Mouse (Mus musculus) urinary bladder, postnatal 36 days (tissue): ENCODE measurements around the gene Nln.

Experiments
- DNase-seq, 2 experiments: peaks; one replicate each; pipeline ENCODE4 v3.0.0; 2022; ENCODE audit warnings: low spot score in 2 of 2, mixed read lengths in 1 of 2

The Nln gene

DNA sequence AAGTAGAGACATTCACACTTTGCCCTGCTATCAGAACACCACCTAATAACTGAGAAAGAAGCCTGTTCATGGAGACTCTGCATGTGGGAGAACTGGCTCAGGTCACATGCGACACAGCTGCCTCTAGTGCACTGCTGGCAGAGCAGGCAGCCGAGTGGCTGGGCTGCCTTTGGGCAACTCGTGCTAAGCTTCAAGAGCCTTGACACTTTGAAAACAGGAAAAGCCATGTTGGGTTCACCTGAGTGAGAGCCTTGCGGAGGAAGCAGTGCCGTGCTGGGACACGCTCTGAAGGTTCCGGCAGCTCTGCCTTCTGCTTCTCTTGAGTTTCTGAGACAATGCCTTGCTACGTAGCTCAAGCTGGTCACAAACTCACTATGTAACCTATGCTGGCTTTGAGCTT, 66.7 kb downstream of the Nln start:
- no peak for DNase-seq

- no peak for DNase-seq
These were observed 67.9 kb downstream of the Nln start for GRCm38 (mm10) chr13:104041481-104041880.

GRCm38 (mm10) chr13:104040950-104041349, 68.5 kb downstream of the Nln start:
- no peak for DNase-seq

GRCm38 (mm10) chr13:104039861-104040260, 69.6 kb downstream of the Nln start:
- no peak for DNase-seq

DNA sequence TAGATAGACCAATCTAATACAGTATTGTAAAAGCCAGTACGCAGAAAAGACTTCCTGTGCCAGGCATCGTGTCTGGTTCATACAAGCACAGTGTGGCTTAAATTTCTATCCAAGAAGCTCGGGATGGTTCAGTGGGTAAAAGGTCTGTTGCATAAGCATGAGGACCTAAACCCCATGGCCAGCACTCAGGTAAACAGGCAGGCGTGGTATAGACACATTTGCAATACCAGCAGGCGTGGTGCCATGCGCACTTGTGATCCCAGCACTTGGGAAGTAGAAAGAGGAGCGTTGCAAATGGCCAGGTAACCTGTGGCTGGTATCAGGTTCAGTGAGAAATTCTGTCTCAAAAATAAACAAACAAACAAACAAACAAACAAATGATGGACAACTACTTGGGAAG, 70.5 kb downstream of the Nln start:
- no peak for DNase-seq

GRCm38 (mm10) chr13:104038358-104038757, 71.1 kb downstream of the Nln start:
- no peak for DNase-seq

DNA sequence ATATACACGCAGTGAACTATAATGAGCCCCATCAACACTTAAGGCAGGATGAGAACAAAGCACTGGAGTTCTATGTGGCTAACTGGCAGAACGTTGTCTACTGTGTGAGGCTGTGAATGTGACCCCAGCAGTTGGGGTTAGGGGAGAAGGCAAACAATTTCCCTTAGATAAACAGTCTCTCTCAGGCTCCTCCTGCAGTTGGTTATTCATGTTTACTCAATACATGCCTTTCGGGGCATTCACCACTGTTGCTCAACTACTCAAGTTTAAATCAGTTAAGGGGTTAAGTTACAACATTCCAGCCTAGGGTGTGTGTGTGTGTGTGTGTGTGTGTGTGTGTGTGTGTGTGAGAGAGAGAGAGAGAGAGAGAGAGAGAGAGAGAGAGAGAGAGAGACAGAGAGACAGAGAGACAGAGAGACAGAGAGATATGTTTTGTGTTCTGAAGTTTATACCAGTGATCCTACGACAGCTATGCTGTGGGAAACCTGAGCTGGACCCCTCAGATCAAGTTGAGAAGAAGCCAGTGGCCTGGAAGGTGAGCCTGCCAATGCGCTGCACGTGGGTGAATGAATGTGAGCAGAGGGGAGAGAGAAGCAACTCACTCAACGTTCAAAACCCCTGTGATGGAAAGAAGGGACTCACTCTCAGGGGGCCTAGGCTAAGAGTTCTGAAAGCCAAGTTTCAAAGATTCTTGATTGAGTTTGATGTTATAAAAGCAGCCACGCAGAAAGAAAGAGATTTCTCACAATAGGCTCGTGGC, 71.7 kb downstream of the Nln start:
- DNase-seq: no peak

DNA sequence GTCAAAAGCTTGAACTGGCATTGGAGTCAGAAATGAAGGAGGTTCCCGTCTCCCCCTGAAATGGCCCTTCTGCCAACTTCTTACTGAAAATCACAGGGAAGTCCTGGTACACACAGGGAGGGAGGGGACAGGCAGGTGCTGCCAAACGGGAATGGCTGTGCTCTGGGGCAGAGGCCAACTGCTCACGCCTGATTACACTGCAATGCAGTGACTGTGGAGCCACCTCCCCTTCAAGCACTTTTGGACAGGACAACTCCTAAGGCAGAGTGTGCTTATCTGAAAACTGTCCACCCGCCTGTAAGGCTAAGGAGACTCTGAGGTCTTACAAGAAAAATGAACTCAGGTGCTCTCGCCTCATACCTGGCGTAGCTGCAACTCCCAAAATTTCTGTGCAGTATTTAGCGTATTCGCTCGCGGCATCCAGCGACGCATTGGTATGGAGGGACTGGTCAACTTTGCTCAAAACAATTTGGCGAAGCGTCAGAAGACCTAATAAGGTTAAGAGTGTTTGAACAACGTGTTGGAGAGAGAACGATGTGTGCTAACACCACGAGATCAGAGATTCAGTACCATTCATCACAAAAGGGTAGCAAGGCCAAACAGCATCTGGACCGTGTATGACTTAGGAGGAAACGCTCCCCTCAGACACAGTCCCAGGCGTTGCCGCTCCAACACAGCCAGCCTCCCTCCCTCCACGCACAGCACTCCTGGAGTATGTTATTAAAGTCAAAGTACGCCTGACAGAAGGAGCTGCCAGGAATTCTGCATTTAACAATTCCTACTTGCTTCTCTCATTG, 72.7 kb downstream of the Nln start:
- peak; percentile 43 to 66 for DNase-seq

- no peak for DNase-seq
These were observed 73.8 kb downstream of the Nln start for GRCm38 (mm10) chr13:104035651-104036050.

- DNase-seq: no peak
These were observed 74.6 kb downstream of the Nln start for GRCm38 (mm10) chr13:104034854-104035253.

DNA sequence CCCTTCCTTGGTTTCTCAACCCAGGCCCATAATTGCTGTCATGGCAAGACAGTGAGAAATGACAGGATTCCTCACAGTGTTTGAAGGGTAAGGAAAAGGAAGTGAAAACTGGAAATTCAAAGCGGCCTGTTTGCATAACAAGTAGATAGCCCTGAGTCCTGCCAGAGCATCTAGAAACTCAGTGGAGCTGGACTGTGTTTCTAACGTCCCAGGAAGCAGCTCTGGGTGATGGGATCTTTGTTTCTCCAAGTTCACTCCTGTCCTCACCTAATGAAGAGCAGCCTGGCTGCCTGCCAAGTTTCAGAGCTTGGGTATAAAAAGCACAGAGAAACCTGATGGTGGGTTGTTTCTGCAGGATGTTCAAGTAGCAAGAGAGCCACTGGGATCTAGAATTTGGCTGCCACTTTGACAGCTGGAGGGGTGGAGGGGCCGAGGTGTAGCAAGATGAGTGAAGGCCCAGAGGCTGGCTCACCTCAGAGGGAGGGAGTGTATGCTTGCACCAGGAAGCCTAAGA, 76.7 kb downstream of the Nln start:
- DNase-seq: no peak

- DNase-seq: no peak
These were observed 77.5 kb downstream of the Nln start for GRCm38 (mm10) chr13:104031821-104032331.

- DNase-seq: no peak
These were observed 78.5 kb downstream of the Nln start for GRCm38 (mm10) chr13:104030956-104031355.

- DNase-seq: no peak
These were observed 79.9 kb downstream of the Nln start for GRCm38 (mm10) chr13:104029511-104029910.

DNA sequence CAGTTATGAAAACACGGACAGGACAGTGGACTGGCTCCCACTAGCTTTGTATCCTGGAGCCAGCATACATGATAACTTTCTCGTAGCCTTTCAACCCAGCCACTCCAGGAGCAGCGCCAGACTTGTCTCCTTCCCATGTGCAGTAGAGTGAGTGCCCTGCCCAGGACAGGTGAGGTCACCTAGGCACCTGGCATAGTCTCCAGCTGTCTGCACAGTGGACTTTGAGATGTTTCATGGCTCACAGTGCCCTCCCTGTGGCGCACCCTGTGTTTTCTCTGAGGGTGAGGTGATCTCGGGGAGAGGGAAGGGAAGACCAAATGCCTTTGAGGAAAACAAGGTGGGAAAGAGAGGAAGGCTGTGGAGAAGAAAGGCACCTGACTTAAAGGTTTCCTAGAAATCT, 80.3 kb downstream of the Nln start:
- no peak for DNase-seq

DNA sequence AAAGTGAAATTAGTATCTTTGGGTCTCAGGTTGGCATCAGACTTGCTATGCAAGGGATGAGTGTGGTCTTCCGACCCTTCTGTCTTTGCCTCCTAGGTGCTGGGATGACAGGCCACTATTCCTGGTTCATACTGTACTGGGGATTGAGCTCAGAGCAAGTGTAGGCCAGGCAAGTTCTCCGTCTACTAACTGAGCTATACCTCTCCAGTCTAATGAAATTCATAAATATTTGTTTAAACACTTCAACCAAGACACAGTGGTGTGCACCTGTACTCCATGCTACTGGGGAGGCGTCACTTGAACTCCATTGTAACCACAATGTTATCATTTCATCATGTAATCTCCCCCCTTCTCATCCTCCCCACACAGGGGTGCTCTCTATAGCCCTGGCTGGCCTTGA, 82.9 kb downstream of the Nln start:
- DNase-seq: no peak

- DNase-seq: no peak
These were observed 83.8 kb downstream of the Nln start for GRCm38 (mm10) chr13:104025710-104025995.

GRCm38 (mm10) chr13:104024856-104025709, 84.3 kb downstream of the Nln start:
- DNase-seq: no peak

GRCm38 (mm10) chr13:104024275-104024674, 85.1 kb downstream of the Nln start:
- no peak for DNase-seq

DNA sequence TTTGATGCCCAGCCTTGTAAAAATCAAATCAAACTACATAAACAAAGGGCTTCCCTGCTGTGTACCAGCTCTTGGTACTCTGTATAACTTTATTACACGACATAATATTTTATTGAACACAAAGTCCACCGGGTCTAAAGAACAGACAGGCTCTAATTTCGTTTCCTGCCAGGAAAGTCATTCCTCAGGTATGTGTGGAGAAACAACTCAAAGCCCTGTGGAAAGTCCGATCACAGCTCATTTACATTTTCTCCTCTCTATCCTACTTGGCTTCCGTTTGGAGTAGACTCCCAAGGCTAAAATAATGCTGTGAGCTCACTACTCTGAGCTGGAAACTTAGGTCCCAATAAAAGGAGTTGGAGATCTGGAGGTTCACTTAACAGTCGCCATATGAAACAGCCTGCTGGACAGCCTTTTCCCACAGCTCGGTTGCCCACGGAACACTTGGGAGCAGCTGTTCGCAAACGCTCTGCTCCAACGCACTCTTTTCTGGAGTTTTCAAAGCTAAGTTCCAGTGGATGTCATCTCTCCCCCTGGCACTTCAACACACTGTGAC, 86.0 kb downstream of the Nln start:
- DNase-seq: no peak

- DNase-seq: no peak
These were observed 90.8 kb downstream of the Nln start for GRCm38 (mm10) chr13:104018466-104019076.
